Mouse (Mus musculus): ENCODE results near the gene Gm10260. TPM values are rescaled to one million over a fixed set of nuclear protein-coding genes. Genes with fewer than 3 reads are reported as not detected.

Gene Gm10260
- polyA plus RNA-seq, 1 experiment from 2014 or later, result 5.6 TPM

DNA sequence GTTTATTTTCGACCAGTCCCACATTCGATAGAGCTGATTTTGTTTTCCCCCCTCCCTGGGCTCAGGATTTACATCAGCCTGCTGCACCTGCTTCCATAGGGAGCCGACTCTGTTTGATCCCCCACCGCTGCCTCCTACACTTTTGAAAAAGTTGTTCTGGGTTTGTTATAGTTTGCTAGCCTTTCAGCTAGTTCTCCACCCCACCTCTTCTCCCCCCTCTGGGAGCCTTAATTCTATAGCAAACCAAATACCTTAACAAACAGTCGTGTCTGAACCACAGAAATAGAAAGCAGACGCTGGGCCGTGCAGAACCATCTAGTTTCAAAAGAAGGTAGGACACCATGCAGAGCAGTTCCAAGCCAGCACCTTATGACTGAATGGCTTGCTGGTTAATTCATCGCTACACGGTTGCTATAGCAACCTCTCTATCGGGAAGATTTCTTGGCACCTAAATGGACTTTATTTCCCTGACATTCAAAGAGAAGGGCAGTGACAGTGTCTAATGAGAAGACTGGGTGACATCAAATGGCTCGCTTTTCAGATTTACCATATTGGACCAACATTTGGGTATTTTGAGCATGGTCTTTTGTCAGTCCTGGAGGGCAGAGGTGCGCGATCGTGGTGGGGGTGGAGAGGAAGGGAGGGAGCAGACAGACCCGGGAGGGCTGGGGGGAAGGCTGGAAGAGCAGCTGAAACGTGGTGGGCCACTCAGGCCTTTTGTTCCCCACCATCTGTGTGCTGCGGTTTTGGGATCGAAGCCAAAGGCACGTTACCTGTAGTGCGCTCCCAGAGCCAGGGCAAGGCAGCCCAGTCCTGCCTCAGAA is 13.2 kb downstream of the Gm10260 start:
- H3K27me3 ChIP-seq, result no peaks in the 10 kb centered on the region
- no peak for TF ChIP-seq CTCF (IDR thresholded peaks at IDR 0.05)
- POLR2A ChIA-PET, result no interaction called here
- CTCF ChIA-PET, result no interaction called here
- in situ Hi-C loops (cut with MboI; ENCODE audit: low pct_unique_long_range_greater_than_20kb), result no loop called here
- ATAC-seq (no peak), DNase-seq (ENCODE audit: low read depth, low spot score) (no peak)

DNA sequence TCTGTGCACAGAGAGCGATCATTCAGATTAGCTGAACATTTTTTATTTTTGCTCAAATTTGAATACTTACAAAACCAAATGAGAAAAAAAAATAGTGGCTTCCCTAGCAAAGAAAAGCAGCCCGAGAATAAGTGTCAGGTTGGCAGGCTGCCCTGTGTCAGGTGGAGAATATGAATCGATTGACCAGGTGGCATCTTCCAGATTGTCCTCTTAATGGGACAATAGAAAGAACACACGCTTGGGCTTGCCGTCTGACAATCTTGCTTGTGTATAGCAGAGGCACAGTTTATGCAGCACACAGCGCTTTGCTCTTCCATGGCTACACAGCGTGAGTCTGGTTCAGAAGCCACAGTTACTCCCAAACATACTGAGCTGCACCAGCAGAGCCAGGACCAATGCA is 15.8 kb downstream of the Gm10260 start:
- in situ Hi-C loops (cut with MboI; ENCODE audit: low pct_unique_long_range_greater_than_20kb), result no loop called here
- CTCF ChIA-PET, result no interaction called here
- H3K27me3 ChIP-seq, result no peaks in the 10 kb centered on the region
- TF ChIP-seq CTCF (IDR thresholded peaks at IDR 0.05), result no peak
- ATAC-seq (no peak), DNase-seq (ENCODE audit: low read depth, low spot score) (no peak)
- POLR2A ChIA-PET, result no interaction called here

DNA sequence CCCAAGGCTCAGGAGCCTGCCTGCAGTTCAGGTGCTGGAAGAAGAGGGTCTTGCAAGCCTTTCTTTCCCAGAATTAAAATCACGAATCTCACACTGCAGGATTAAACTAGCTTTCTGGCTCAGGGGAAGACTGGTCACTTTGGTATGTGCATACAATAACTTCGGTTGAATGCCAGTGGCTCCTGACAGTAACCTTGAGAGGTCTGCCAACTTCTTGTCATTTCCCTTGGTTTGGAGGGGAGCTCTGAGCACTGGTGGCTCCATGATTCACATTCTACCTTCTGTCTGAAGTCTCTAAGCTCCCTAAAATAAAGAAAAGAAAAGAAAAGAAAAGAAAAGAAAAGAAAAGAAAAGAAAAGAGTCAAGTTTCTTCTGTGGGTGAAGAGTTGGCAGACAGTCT is 16.4 kb downstream of the Gm10260 start:
- POLR2A ChIA-PET, result no interaction called here
- in situ Hi-C loops (cut with MboI; ENCODE audit: low pct_unique_long_range_greater_than_20kb), result no loop called here
- DNase-seq (ENCODE audit: low read depth, low spot score) (no peak), ATAC-seq (no peak)
- TF ChIP-seq CTCF (IDR thresholded peaks at IDR 0.05), result no peak
- no peaks in the 10 kb centered on the region for H3K27me3 ChIP-seq
- CTCF ChIA-PET, result no interaction called here

DNA sequence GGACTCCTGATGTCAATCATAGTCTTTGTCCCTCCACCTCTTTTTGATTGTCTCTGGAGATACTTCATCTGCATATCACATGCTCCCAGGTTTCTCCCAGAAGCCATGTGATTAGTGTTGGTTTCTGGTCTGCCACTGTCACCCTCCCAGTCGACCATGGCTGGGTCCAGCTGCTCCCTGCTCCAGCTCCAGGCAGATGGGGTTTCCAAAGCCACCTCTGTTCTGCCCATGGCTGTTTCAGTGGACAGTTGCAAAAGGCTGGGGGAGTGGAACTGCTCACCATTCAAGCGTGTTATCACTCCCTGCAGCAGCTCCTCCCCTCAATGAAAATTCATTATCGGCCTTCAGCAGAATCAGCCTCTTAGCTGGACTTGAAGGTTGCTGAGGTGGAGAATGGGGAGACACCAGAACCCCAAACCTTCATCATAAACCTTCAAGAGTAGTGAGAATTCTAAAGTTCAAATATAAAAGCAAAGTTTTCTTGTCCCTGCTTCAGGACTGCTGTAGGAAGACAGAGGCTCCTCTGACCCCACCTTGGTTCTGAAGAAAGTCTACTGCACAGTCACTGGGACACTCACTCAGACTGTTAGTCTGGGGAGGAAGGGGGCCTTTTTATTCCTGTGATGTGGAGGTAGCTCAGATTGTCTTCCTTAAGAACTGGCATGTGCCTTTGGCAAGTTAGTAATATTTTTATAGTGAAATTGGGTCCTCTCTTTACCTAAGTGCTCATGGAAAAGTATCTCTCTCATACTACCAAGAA is 17.0 kb downstream of the Gm10260 start:
- POLR2A ChIA-PET, result no interaction called here
- CTCF ChIA-PET, result no interaction called here
- in situ Hi-C loops (cut with MboI; ENCODE audit: low pct_unique_long_range_greater_than_20kb), result no loop called here
- H3K27me3 ChIP-seq, result no peaks in the 10 kb centered on the region
- DNase-seq (ENCODE audit: low read depth, low spot score) (no peak), ATAC-seq (no peak)
- no peak for TF ChIP-seq CTCF (IDR thresholded peaks at IDR 0.05)

DNA sequence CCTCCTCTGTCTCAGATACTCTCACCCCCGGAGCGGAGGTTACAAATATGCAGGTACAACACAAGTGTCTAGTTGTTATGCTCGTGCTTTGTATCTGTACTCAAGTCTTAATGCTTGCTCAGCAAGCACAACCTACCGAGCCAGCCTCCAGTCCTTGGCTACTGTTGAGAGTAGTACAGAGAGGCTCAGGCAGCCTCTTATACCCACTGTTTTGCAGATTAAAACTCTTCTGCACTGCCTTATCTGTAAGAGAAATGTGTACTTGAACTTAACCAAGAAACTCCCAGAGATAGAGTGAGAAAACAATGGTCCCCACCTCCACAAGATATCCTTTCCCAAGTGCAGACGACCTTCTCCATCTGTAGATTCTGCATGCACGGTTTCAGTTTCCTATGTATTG is 24.5 kb downstream of the Gm10260 start:
- POLR2A ChIA-PET, result no interaction called here
- CTCF ChIA-PET, result no interaction called here
- in situ Hi-C loops (cut with MboI; ENCODE audit: low pct_unique_long_range_greater_than_20kb), result no loop called here
- ATAC-seq, result no peak
- TF ChIP-seq CTCF (IDR thresholded peaks at IDR 0.05), result no peak
- H3K27me3 ChIP-seq, result no peaks in the 10 kb centered on the region
- DNase-seq (ENCODE audit: low read depth, low spot score), result no peak

GRCm38 (mm10) chr13:97734760-97735159 is 25.7 kb downstream of the Gm10260 start:
- no peaks in the 10 kb centered on the region for H3K27me3 ChIP-seq
- CTCF ChIA-PET, result interaction anchor here (0.8 to 1.5 kb wide), 2 partner anchors 16 to 27 kb away, joined by 3 read pairs; no protein-coding TSS in a partner anchor
- DNase-seq (ENCODE audit: low read depth, low spot score), result no peak
- no peak for TF ChIP-seq CTCF (IDR thresholded peaks at IDR 0.05)
- POLR2A ChIA-PET, result no interaction called here
- ATAC-seq, result no peak
- in situ Hi-C loops (cut with MboI; ENCODE audit: low pct_unique_long_range_greater_than_20kb), result no loop called here

DNA sequence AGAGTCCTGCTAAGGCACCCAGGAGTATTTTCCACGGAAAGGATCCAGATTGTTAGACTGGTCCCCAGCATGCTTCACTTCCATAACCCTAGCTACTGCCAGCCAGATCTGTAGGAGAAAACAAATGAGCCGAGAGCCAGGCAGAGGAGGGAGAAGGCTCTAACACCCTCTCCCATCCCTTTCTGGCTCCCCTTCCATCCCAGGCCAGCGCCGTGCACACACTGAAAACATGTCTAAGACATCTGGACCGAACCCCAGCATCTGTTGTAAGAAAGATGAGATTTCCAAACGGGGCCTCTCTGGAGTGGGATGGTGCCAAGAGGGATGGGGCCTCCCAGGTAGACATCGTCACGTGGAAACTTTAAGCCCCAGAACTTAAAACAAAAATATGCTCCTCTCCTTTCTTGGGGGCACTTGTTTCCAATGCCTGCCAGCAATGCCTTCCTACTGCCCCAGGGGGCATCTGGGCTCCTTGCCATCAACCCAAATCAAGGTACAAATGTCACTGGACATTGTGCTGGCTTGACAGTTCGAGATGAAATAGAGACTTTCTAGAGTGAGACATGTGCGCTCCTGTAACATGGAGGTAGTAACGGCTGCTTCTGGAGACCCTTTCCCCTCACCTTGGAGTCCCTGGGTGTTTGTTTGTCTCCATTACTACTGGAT is 35.1 kb downstream of the Gm10260 start:
- no peaks in the 10 kb centered on the region for H3K27me3 ChIP-seq
- in situ Hi-C loops (cut with MboI; ENCODE audit: low pct_unique_long_range_greater_than_20kb), result no loop called here
- CTCF ChIA-PET, result interaction anchor here (1.6 kb wide), 1 partner anchor 24 kb away, joined by 4 read pairs; no protein-coding TSS in a partner anchor
- no peak for ATAC-seq
- no peak for TF ChIP-seq CTCF (IDR thresholded peaks at IDR 0.05)
- POLR2A ChIA-PET, result interaction anchor here (0.5 kb wide), 1 partner anchor 495 kb away, joined by 4 read pairs; no protein-coding TSS in a partner anchor
- no peak for DNase-seq (ENCODE audit: low read depth, low spot score)

DNA sequence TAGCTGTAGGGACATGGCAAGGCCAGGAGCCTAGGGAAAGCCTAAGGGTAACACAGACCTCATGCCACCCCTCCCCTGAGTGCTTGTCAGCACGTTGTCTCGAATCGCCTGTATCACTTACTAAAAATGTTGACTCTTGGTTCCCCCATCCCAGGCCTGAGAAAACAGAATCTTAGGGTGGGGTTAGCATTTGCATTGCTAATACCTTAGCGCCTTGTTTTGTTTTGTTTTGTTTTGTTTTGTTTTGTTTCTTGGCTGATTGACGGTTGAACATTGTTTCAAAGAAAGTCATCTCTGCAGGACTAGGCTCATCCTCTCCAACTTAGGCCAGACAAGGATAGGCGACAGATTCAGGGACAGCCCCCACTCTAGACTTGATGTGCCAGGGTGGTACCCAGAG is 35.9 kb downstream of the Gm10260 start:
- H3K27me3 ChIP-seq, result no peaks in the 10 kb centered on the region
- CTCF ChIA-PET, result interaction anchor here (1.6 kb wide), 1 partner anchor 25 kb away, joined by 4 read pairs; no protein-coding TSS in a partner anchor
- in situ Hi-C loops (cut with MboI; ENCODE audit: low pct_unique_long_range_greater_than_20kb), result no loop called here
- DNase-seq (ENCODE audit: low read depth, low spot score) (no peak), ATAC-seq (no peak)
- POLR2A ChIA-PET, result interaction anchor here (0.5 kb wide), 1 partner anchor 494 kb away, joined by 4 read pairs; no protein-coding TSS in a partner anchor
- TF ChIP-seq CTCF (IDR thresholded peaks at IDR 0.05), result no peak

DNA sequence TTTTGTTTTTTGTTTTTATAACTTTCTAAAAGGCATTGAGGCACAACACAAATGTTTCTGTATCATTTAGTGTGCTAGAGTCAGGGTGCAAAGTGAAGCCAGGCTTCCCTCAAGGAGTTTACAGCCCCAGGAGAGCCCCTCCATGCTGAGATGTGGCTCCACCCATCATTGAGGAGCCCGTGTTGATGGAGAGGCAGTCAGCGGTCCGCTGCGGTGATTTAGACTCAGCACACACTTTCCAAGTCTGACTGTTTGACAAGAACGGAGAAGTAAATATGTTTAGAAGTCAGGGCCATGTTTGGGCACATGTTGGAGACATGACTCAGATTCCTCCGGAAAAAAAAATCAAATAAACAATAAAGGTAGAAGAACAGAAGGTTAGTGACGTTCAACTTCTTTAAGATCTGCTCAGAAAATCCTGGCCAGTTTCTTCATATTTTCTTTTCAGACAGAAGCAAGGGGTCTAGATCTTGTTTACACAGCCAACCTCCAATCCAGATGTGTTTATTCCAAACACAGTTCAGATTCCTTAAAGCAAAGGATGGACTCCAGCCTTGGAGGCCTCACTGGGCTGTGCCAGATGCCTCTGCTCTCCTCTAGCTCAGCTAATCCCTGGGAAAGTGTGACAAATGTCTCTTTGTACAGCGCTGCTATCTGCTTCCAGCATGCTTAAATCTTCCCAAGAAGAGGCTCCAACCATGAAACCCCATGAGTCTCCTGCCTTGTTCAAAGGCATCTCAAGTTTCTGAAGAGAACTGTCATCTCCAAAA is 47.7 kb downstream of the Gm10260 start:
- no peak for TF ChIP-seq CTCF (IDR thresholded peaks at IDR 0.05)
- no peaks in the 10 kb centered on the region for H3K27me3 ChIP-seq
- POLR2A ChIA-PET, result no interaction called here
- ATAC-seq (no peak), DNase-seq (ENCODE audit: low read depth, low spot score) (no peak)
- in situ Hi-C loops (cut with MboI; ENCODE audit: low pct_unique_long_range_greater_than_20kb), result no loop called here
- CTCF ChIA-PET, result interaction anchor here (1.4 kb wide), 1 partner anchor 11 kb away, joined by 3 read pairs; no protein-coding TSS in a partner anchor

DNA sequence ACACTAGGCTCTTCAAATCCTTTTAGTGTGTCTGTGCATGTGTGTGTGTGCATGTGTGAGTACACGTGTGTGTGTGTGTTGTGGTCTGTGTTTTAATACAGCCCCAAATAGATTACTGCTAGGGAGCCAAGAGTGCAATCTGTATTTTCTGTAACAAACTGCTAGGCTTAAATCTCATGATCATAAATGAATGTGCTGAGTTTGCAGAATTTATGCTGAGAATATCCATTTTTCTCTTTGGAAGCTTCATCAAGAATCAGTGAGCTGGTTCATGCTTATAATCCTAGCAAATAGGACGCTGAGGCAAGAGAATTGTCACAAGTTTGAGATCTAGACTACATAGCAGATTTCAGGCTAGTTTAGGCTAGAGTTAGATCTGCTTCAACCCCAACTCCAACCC is 48.9 kb downstream of the Gm10260 start:
- CTCF ChIA-PET, result interaction anchor here (1.4 kb wide), 1 partner anchor 10 kb away, joined by 3 read pairs; no protein-coding TSS in a partner anchor
- no peaks in the 10 kb centered on the region for H3K27me3 ChIP-seq
- ATAC-seq (no peak), DNase-seq (ENCODE audit: low read depth, low spot score) (no peak)
- POLR2A ChIA-PET, result no interaction called here
- in situ Hi-C loops (cut with MboI; ENCODE audit: low pct_unique_long_range_greater_than_20kb), result no loop called here
- TF ChIP-seq CTCF (IDR thresholded peaks at IDR 0.05), result no peak
